Mouse (Mus musculus) heart, embryonic 15.5 days (tissue): Measurements from ENCODE around the gene Nck1. TPM values are rescaled to one million over a fixed set of nuclear protein-coding genes. Genes with fewer than 3 reads are reported as not detected.

Experiments
- ATAC-seq: fragments of 200-750 bp; cut with Nextera tagmentation; replicated peaks from 2 replicates; pipeline ENCODE4 v1.8.0; 2017; ENCODE audit warnings: low read depth, moderate TSS enrichment; ENCODE audit not compliant: insufficient number of reproducible peaks, insufficient read depth, low FRiP score
- H3K27ac ChIP-seq: fragments of 300-500 bp; sonication (generic); 2 replicates; pipeline ENCODE4 v1.5.1; 2015; ENCODE audit warnings: mild to moderate bottlenecking, inconsistent platforms
- H3K27me3 ChIP-seq: fragments of 300-500 bp; sonication (generic); 2 replicates; pipeline ENCODE4 v1.6.1; 2015; ENCODE audit warnings: inconsistent platforms
- H3K36me3 ChIP-seq: fragments of 300-500 bp; sonication (generic); 2 replicates; pipeline ENCODE4 v1.6.1; 2015; ENCODE audit warnings: mild to moderate bottlenecking, inconsistent platforms
- H3K4me1 ChIP-seq: fragments of 300-500 bp; sonication (generic); replicated peaks from 2 replicates; pipeline ENCODE4 v1.6.1; 2015; ENCODE audit warnings: inconsistent platforms
- H3K4me2 ChIP-seq: fragments of 300-500 bp; sonication (generic); 2 replicates; pipeline ENCODE4 v1.6.1; 2015; ENCODE audit warnings: inconsistent platforms, mild to moderate bottlenecking, moderate library complexity
- H3K4me3 ChIP-seq: fragments of 300-500 bp; sonication (generic); 2 replicates; pipeline ENCODE4 v1.5.1; 2015; ENCODE audit warnings: mild to moderate bottlenecking, inconsistent platforms
- H3K9ac ChIP-seq: fragments of 300-500 bp; sonication (generic); 2 replicates; pipeline ENCODE4 v1.6.1; 2015; ENCODE audit warnings: mild to moderate bottlenecking, inconsistent platforms
- H3K9me3 ChIP-seq: fragments of 300-500 bp; sonication (generic); replicated peaks from 2 replicates; pipeline ENCODE4 v1.6.1; 2016; ENCODE audit warnings: inconsistent platforms
- WGBS: fragments of 180-500 bp; shearing (Covaris S2); methylation state at CpG from one replicate; pipeline ENCODE4 v1.1.7; 2015; ENCODE audit warnings: mixed read lengths; 5-methylcytosine and 5-hydroxymethylcytosine counted together
- polyA plus RNA-seq: library from polyadenylated mRNA; unstranded; fragments of >200 nt; fragmentation: Nextera tagmentation; extraction: Ambion mirVana; gene quantifications from 2 replicates; pipeline ENCODE4 v1.2.1, GENCODE M21; 2015

Gene Nck1
- polyA plus RNA-seq, 1 experiment from 2014 or later: 57.1 TPM

GRCm38 (mm10) chr9:100532847-100533505, 13.0 kb downstream of the Nck1 start:
- ATAC-seq: no peak
- no peaks in the 10 kb centered on the region for H3K27me3 ChIP-seq
- no peak overlapping the region for H3K4me2 ChIP-seq
- H3K9me3 ChIP-seq: no peaks in the 10 kb centered on the region
- H3K4me1 ChIP-seq: peaks cover 22% of the 10 kb centered on the region
- H3K4me3 ChIP-seq: no peak overlapping the region
- H3K36me3 ChIP-seq: no peaks in the 10 kb centered on the region
- H3K27ac ChIP-seq: no peak overlapping the region
- no peak overlapping the region for H3K9ac ChIP-seq
- 60% methylated on average over 3 of the region's 3 CpGs for WGBS

- Histone ChIP-seq H3K9ac (no peak overlapping the region), H3K4me2 (no peak overlapping the region), H3K9me3 (no peaks in the 10 kb centered on the region), H3K4me3 (no peak overlapping the region), H3K27me3 (no peaks in the 10 kb centered on the region), H3K27ac (no peak overlapping the region), H3K36me3 (no peaks in the 10 kb centered on the region), H3K4me1 (peaks cover 20% of the 10 kb centered on the region)
- 50% methylated on average over 1 of the region's 1 CpGs for WGBS
- no peak for ATAC-seq
Measured at GRCm38 (mm10) chr9:100531296-100531695, 14.6 kb downstream of the Nck1 start.

- no peak overlapping the region for H3K4me3 ChIP-seq
- no peak for ATAC-seq
- no peaks in the 10 kb centered on the region for H3K9me3 ChIP-seq
- no peaks in the 10 kb centered on the region for H3K27me3 ChIP-seq
- H3K27ac ChIP-seq: no peak overlapping the region
- H3K9ac ChIP-seq: no peak overlapping the region
- no peaks in the 10 kb centered on the region for H3K36me3 ChIP-seq
- WGBS: 72% methylated on average over 2 of the region's 2 CpGs
- H3K4me1 ChIP-seq: peaks cover 4% of the 10 kb centered on the region
- H3K4me2 ChIP-seq: no peak overlapping the region
Measured at GRCm38 (mm10) chr9:100525225-100525624, 20.7 kb downstream of the Nck1 start.

GRCm38 (mm10) chr9:100522029-100522428, 23.9 kb downstream of the Nck1 start:
- Histone ChIP-seq H3K4me2 (no peak overlapping the region), H3K9ac (no peak overlapping the region), H3K27me3 (no peaks in the 10 kb centered on the region), H3K9me3 (no peaks in the 10 kb centered on the region), H3K4me1 (no peaks in the 10 kb centered on the region; the same call in none of the 2 replicates), H3K4me3 (no peak overlapping the region), H3K27ac (no peak overlapping the region), H3K36me3 (no peaks in the 10 kb centered on the region)
- ATAC-seq: no peak
- WGBS: 56% methylated on average over 2 of the region's 2 CpGs

GRCm38 (mm10) chr9:100520586-100520985, 25.3 kb downstream of the Nck1 start:
- Histone ChIP-seq H3K4me1 (no peaks in the 10 kb centered on the region; the same call in 1 of the 2 replicates), H3K36me3 (no peaks in the 10 kb centered on the region), H3K4me3 (no peak overlapping the region), H3K4me2 (no peak overlapping the region), H3K27ac (no peak overlapping the region), H3K9ac (no peak overlapping the region), H3K27me3 (no peaks in the 10 kb centered on the region), H3K9me3 (no peaks in the 10 kb centered on the region)
- WGBS: 7% methylated on average over 2 of the region's 2 CpGs
- no peak for ATAC-seq

GRCm38 (mm10) chr9:100520012-100520411, 25.9 kb downstream of the Nck1 start:
- 97% methylated on average over 3 of the region's 3 CpGs for WGBS
- Histone ChIP-seq H3K4me2 (no peak overlapping the region), H3K4me1 (no peaks in the 10 kb centered on the region; the same call in 1 of the 2 replicates), H3K9ac (no peak overlapping the region), H3K27me3 (no peaks in the 10 kb centered on the region), H3K4me3 (no peak overlapping the region), H3K27ac (no peak overlapping the region), H3K36me3 (no peaks in the 10 kb centered on the region), H3K9me3 (no peaks in the 10 kb centered on the region)
- ATAC-seq: no peak

GRCm38 (mm10) chr9:100507581-100507980, 38.4 kb downstream of the Nck1 start:
- Histone ChIP-seq H3K36me3 (no peaks in the 10 kb centered on the region), H3K4me3 (no peak overlapping the region), H3K27ac (no peak overlapping the region), H3K27me3 (no peaks in the 10 kb centered on the region), H3K4me2 (no peak overlapping the region), H3K9me3 (no peaks in the 10 kb centered on the region), H3K4me1 (peaks cover 10% of the 10 kb centered on the region), H3K9ac (no peak overlapping the region)
- 83% methylated on average over 2 of the region's 2 CpGs for WGBS
- ATAC-seq: no peak

GRCm38 (mm10) chr9:100506652-100507051, 39.3 kb downstream of the Nck1 start:
- Histone ChIP-seq H3K27me3 (no peaks in the 10 kb centered on the region), H3K4me1 (peaks cover 9% of the 10 kb centered on the region), H3K4me3 (no peak overlapping the region), H3K4me2 (no peak overlapping the region), H3K27ac (peak overlapping the region; percentile 37; the same call in 1 of the 2 replicates), H3K9ac (no peak overlapping the region), H3K9me3 (no peaks in the 10 kb centered on the region), H3K36me3 (no peaks in the 10 kb centered on the region; the same call in 1 of the 2 replicates)
- WGBS: 39% methylated on average over 2 of the region's 2 CpGs
- ATAC-seq: no peak

GRCm38 (mm10) chr9:100505498-100505897, 40.4 kb downstream of the Nck1 start:
- 92% methylated on average over 4 of the region's 4 CpGs for WGBS
- Histone ChIP-seq H3K27ac (0 out of 2 replicates have a peak overlapping the region, but pooled peaks have one; percentile 6), H3K4me1 (no peaks in the 10 kb centered on the region; the same call in none of the 2 replicates), H3K4me3 (peak overlapping the region; percentile 28), H3K4me2 (peak overlapping the region; percentile 34; the same call in 1 of the 2 replicates), H3K36me3 (no peaks in the 10 kb centered on the region; the same call in 1 of the 2 replicates), H3K27me3 (no peaks in the 10 kb centered on the region), H3K9me3 (no peaks in the 10 kb centered on the region), H3K9ac (no peak overlapping the region)
- ATAC-seq: no peak

GRCm38 (mm10) chr9:100493611-100494261, 52.2 kb downstream of the Nck1 start:
- Histone ChIP-seq H3K36me3 (peaks cover 5% of the 10 kb centered on the region; the same call in 1 of the 2 replicates), H3K27me3 (no peaks in the 10 kb centered on the region), H3K27ac (no peak overlapping the region), H3K9ac (no peak overlapping the region), H3K4me3 (no peak overlapping the region), H3K4me1 (peaks cover 19% of the 10 kb centered on the region), H3K9me3 (no peaks in the 10 kb centered on the region), H3K4me2 (no peak overlapping the region)
- 68% methylated on average over 5 of the region's 5 CpGs for WGBS
- ATAC-seq: no peak

- Histone ChIP-seq H3K4me2 (no peak overlapping the region), H3K27me3 (no peaks in the 10 kb centered on the region), H3K4me3 (no peak overlapping the region), H3K27ac (no peak overlapping the region), H3K36me3 (no peaks in the 10 kb centered on the region), H3K9me3 (no peaks in the 10 kb centered on the region), H3K4me1 (peaks cover 27% of the 10 kb centered on the region), H3K9ac (no peak overlapping the region)
- 54% methylated on average over 1 of the region's 1 CpGs for WGBS
- no peak for ATAC-seq
Measured at GRCm38 (mm10) chr9:100491424-100491823, 54.5 kb downstream of the Nck1 start.
